Mouse (Mus musculus): ENCODE data around the gene Tmem178b. TPM values are rescaled to one million over a fixed set of nuclear protein-coding genes. Genes with fewer than 3 reads are reported as not detected.

Tmem178b gene
- total RNA-seq (2021) (1 to 10 TPM in 1 of 2 experiments, under 1 TPM in 1; 0.94 to 1.3 TPM), polyA plus RNA-seq (2012; rRNA removed) (0.51 and 0.61 TPM in 2 replicates)
- long read RNA-seq = 0 reads

GRCm38 (mm10) chr6:39872901-39873591 is at the start of gene Tmem178b:
Gene Tmem178b, plus strand, starts transcription at chr6:39873271.
- H3K79me2 ChIP-seq (replicated peaks; ENCODE audit: control insufficient read depth, insufficient read depth, low read length) = no peaks in the 10 kb centered on the region
- TF ChIP-seq POLR2A (IDR thresholded peaks at IDR 0.05; ENCODE audit: insufficient read depth, low read depth, low read length) (no peak), CTCF (IDR thresholded peaks at IDR 0.05) (no peak), EP300 (IDR thresholded peaks at IDR 0.05; ENCODE audit: insufficient read depth, low read depth, low read length) (no peak)
- no peak within 1 kb of the TSS for H3K27ac ChIP-seq
- DNase-seq = peak; percentile 14 to 30
- WGBS = under 1% methylated on average over 63 of the region's 63 CpGs
- no peaks in the 10 kb centered on the region for H3K4me1 ChIP-seq (ENCODE audit: control insufficient read depth, insufficient read depth, low read length)
- H3K36me3 ChIP-seq (ENCODE audit: control insufficient read depth, insufficient read depth, low read length) = no peaks in the 10 kb centered on the region
- no peak within 1 kb of the TSS for H3K9ac ChIP-seq (ENCODE audit: low read depth, low read length)
- intact Hi-C loops (cut with DNase I) = no loop called here
- H3K27me3 ChIP-seq (ENCODE audit: control insufficient read depth, insufficient read depth, low read length) = peaks cover 14% of the 10 kb centered on the region
- H3K4me3 ChIP-seq = peak within 1 kb of the TSS; percentile 48

GRCm38 (mm10) chr6:39828736-39829135 is 44.3 kb upstream of the Tmem178b start:
- no peaks in the 10 kb centered on the region for H3K27me3 ChIP-seq (ENCODE audit: control insufficient read depth, insufficient read depth, low read length)
- no peaks in the 10 kb centered on the region for H3K36me3 ChIP-seq (ENCODE audit: control insufficient read depth, insufficient read depth, low read length)
- H3K79me2 ChIP-seq (replicated peaks; ENCODE audit: control insufficient read depth, insufficient read depth, low read length) = no peaks in the 10 kb centered on the region
- WGBS = 64% methylated on average over 5 of the region's 5 CpGs
- H3K9ac ChIP-seq (ENCODE audit: low read depth, low read length) = no peak overlapping the region
- DNase-seq = peak; percentile 21 to 37
- H3K4me1 ChIP-seq (ENCODE audit: control insufficient read depth, insufficient read depth, low read length) = no peaks in the 10 kb centered on the region
- intact Hi-C loops (cut with DNase I) = no loop called here
- TF ChIP-seq CTCF (IDR thresholded peaks at IDR 0.05) = no peak
- no peak for TF ChIP-seq POLR2A (IDR thresholded peaks at IDR 0.05; ENCODE audit: insufficient read depth, low read depth, low read length)
- TF ChIP-seq EP300 (IDR thresholded peaks at IDR 0.05; ENCODE audit: insufficient read depth, low read depth, low read length) = no peak
- no peak overlapping the region for H3K4me3 ChIP-seq
- no peak overlapping the region for H3K27ac ChIP-seq

- no peak for DNase-seq
- Histone ChIP-seq H3K27ac (no peak overlapping the region), H3K27me3 (ENCODE audit: control insufficient read depth, insufficient read depth, low read length) (no peaks in the 10 kb centered on the region), H3K79me2 (replicated peaks; ENCODE audit: control insufficient read depth, insufficient read depth, low read length) (no peaks in the 10 kb centered on the region), H3K36me3 (ENCODE audit: control insufficient read depth, insufficient read depth, low read length) (no peaks in the 10 kb centered on the region), H3K4me3 (no peak overlapping the region), H3K4me1 (ENCODE audit: control insufficient read depth, insufficient read depth, low read length) (no peaks in the 10 kb centered on the region), H3K9ac (ENCODE audit: low read depth, low read length) (no peak overlapping the region)
- 82% methylated on average over 14 of the region's 14 CpGs for WGBS
- TF ChIP-seq EP300 (IDR thresholded peaks at IDR 0.05; ENCODE audit: insufficient read depth, low read depth, low read length) (no peak), CTCF (IDR thresholded peaks at IDR 0.05) (no peak), POLR2A (IDR thresholded peaks at IDR 0.05; ENCODE audit: insufficient read depth, low read depth, low read length) (no peak)
- intact Hi-C loops (cut with DNase I) = no loop called here
Measured at GRCm38 (mm10) chr6:39843698-39844342, 29.3 kb upstream of the Tmem178b start.

GRCm38 (mm10) chr6:39847538-39847937 is 25.5 kb upstream of the Tmem178b start:
- no peak for DNase-seq
- H3K27ac ChIP-seq = no peak overlapping the region
- H3K9ac ChIP-seq (ENCODE audit: low read depth, low read length) = no peak overlapping the region
- intact Hi-C loops (cut with DNase I) = no loop called here
- WGBS = 68% methylated on average over 2 of the region's 2 CpGs
- no peaks in the 10 kb centered on the region for H3K4me1 ChIP-seq (ENCODE audit: control insufficient read depth, insufficient read depth, low read length)
- H3K27me3 ChIP-seq (ENCODE audit: control insufficient read depth, insufficient read depth, low read length) = no peaks in the 10 kb centered on the region
- H3K36me3 ChIP-seq (ENCODE audit: control insufficient read depth, insufficient read depth, low read length) = no peaks in the 10 kb centered on the region
- H3K79me2 ChIP-seq (replicated peaks; ENCODE audit: control insufficient read depth, insufficient read depth, low read length) = no peaks in the 10 kb centered on the region
- TF ChIP-seq CTCF (IDR thresholded peaks at IDR 0.05) (no peak), EP300 (IDR thresholded peaks at IDR 0.05; ENCODE audit: insufficient read depth, low read depth, low read length) (no peak), POLR2A (IDR thresholded peaks at IDR 0.05; ENCODE audit: insufficient read depth, low read depth, low read length) (no peak)
- H3K4me3 ChIP-seq = no peak overlapping the region

- Histone ChIP-seq H3K79me2 (replicated peaks; ENCODE audit: control insufficient read depth, insufficient read depth, low read length) (no peaks in the 10 kb centered on the region), H3K27me3 (ENCODE audit: control insufficient read depth, insufficient read depth, low read length) (no peaks in the 10 kb centered on the region), H3K36me3 (ENCODE audit: control insufficient read depth, insufficient read depth, low read length) (no peaks in the 10 kb centered on the region), H3K4me3 (no peak overlapping the region), H3K9ac (ENCODE audit: low read depth, low read length) (no peak overlapping the region), H3K4me1 (ENCODE audit: control insufficient read depth, insufficient read depth, low read length) (no peaks in the 10 kb centered on the region), H3K27ac (no peak overlapping the region)
- intact Hi-C loops (cut with DNase I) = no loop called here
- DNase-seq = no peak
- TF ChIP-seq CTCF (IDR thresholded peaks at IDR 0.05) = peak; percentile 41
- no peak for TF ChIP-seq POLR2A (IDR thresholded peaks at IDR 0.05; ENCODE audit: insufficient read depth, low read depth, low read length)
- no peak for TF ChIP-seq EP300 (IDR thresholded peaks at IDR 0.05; ENCODE audit: insufficient read depth, low read depth, low read length)
- 38% methylated on average over 7 of the region's 7 CpGs for WGBS
Measured at GRCm38 (mm10) chr6:39848766-39849165, 24.3 kb upstream of the Tmem178b start.

- H3K4me3 ChIP-seq = no peak overlapping the region
- no peaks in the 10 kb centered on the region for H3K36me3 ChIP-seq (ENCODE audit: control insufficient read depth, insufficient read depth, low read length)
- no peaks in the 10 kb centered on the region for H3K79me2 ChIP-seq (replicated peaks; ENCODE audit: control insufficient read depth, insufficient read depth, low read length)
- intact Hi-C loops (cut with DNase I) = no loop called here
- H3K27me3 ChIP-seq (ENCODE audit: control insufficient read depth, insufficient read depth, low read length) = no peaks in the 10 kb centered on the region
- H3K9ac ChIP-seq (ENCODE audit: low read depth, low read length) = no peak overlapping the region
- DNase-seq = no peak
- H3K27ac ChIP-seq = no peak overlapping the region
- no peak for TF ChIP-seq CTCF (IDR thresholded peaks at IDR 0.05)
- TF ChIP-seq EP300 (IDR thresholded peaks at IDR 0.05; ENCODE audit: insufficient read depth, low read depth, low read length) = no peak
- no peak for TF ChIP-seq POLR2A (IDR thresholded peaks at IDR 0.05; ENCODE audit: insufficient read depth, low read depth, low read length)
- no peaks in the 10 kb centered on the region for H3K4me1 ChIP-seq (ENCODE audit: control insufficient read depth, insufficient read depth, low read length)
- WGBS = 79% methylated on average over 4 of the region's 4 CpGs
Measured at GRCm38 (mm10) chr6:39849667-39850066, 23.4 kb upstream of the Tmem178b start.

All from heart, adult 2 months (tissue).